Mouse (Mus musculus): ENCODE measurements around the gene Iqschfp.

DNA sequence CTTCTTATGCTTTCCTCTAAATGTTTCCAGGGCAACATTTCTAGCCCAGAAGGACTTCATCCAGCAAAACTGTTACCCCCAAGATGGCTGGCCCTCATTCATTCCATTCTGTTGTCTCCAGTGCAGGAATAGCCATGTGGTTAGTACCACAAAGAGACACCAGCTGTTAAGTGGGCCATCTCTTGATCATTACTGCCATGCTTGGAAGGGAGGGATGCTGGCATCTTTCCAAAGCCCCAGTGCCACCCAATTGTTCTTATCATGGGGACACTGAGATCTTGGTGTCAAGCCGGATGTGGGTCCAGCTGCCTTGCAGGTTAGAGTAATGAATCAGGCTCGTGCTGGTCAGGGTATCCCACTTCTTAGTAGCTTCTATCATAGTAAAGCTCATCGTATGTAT lies 729.9 kb downstream of the Iqschfp start:
- TF ChIP-seq CTCF (IDR thresholded peaks at IDR 0.05; ENCODE audit: low read depth), result no peak
- no peak for TF ChIP-seq EP300 (IDR thresholded peaks at IDR 0.05; ENCODE audit: low read depth)

Data from liver, postnatal 0 days (tissue).